Mouse (Mus musculus): Measurements from ENCODE around the gene Gli2. TPM values are rescaled to one million over a fixed set of nuclear protein-coding genes. Genes with fewer than 3 reads are reported as not detected.

Gli2 gene
- polyA plus RNA-seq, 1 experiment from 2014 or later = 3.8 TPM

DNA sequence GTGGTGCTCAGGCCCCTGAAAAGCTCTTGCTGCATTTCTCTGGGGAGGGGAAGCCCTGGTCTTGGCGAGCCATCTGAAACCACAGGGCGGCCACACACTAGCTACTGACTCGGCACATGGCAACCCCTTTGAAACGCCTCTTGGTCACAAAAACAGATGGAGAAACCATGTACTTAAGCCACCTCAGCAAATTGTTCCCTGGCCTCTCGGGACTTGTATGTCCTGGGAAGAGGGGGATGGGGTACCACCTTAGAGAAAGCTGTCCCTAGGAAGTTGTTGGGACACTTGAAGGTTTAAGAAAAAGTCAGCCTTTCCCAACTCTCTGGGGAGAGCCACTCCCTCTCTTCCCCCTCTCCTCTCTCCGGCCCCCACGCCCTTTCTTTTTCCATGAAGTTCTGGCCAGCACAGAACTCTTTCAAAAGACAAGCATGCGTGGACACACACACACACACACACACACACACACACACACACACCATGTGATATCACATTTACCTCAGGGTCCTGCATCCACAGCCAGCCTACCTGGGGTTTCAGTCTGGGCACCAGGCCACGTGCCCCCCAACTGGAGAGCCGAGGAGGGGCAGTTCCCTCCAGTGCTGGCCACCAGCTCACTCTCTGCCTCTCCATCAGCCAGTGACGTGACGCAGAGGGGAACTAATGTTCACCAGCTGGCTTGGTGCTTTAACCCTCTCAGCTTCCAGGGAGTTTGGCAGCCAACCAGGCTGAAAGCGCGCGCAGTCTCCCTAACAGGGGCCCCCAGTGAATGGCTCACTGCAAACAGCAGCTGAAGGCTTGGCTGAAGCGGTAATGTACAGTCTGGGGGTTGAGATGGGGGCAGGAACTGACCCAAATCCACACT, 71.2 kb downstream of the Gli2 start:
- no peaks in the 10 kb centered on the region for H3K36me3 ChIP-seq (ENCODE audit: control insufficient read depth, insufficient read depth)
- no peak for TF ChIP-seq CTCF (IDR thresholded peaks at IDR 0.05; ENCODE audit: low read depth)
- H3K4me3 ChIP-seq (ENCODE audit: low read depth, low read length) = peak overlapping the region; percentile 17
- no peak overlapping the region for H3K9ac ChIP-seq (ENCODE audit: low read depth, low read length)
- H3K9me3 ChIP-seq (ENCODE audit: control insufficient read depth) = no peaks in the 10 kb centered on the region
- WGBS = 39% methylated on average over 16 of the region's 16 CpGs
- H3K27me3 ChIP-seq (replicated peaks; ENCODE audit: control insufficient read depth, insufficient read depth, low read length) = no peaks in the 10 kb centered on the region
- H3K4me2 ChIP-seq (replicated peaks; ENCODE audit: low read depth) = peak overlapping the region; percentile 44
- peak; percentile 58; the same call in 1 of the 2 replicates for ATAC-seq
- 0 out of 2 replicates have a peak, but pooled peaks cover 9% of the 10 kb centered on the region for H3K4me1 ChIP-seq (replicated peaks; ENCODE audit: control insufficient read depth, insufficient read depth, low read length)
- H3K27ac ChIP-seq (ENCODE audit: low read depth, low read length) = peak overlapping the region; percentile 60

DNA sequence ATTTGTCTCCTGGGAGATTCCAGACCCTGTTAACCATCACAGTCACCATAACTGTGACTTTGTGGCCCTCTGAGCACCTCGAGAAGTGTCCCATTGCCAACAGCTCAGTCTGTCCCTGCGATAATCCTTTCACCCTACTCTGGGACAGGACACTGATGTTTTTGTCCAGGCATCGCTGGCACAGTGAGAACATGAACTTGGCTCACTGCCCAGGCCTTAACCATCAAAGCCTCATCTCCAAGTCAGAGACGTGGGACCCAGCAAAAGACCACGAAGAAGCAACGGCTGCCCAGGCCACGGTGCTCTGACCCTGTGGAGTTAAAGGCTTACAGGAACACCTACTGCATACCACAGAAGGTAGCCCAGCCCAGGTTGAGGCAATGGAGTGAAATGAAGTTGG, 72.8 kb downstream of the Gli2 start:
- WGBS = 64% methylated on average over 7 of the region's 7 CpGs

DNA sequence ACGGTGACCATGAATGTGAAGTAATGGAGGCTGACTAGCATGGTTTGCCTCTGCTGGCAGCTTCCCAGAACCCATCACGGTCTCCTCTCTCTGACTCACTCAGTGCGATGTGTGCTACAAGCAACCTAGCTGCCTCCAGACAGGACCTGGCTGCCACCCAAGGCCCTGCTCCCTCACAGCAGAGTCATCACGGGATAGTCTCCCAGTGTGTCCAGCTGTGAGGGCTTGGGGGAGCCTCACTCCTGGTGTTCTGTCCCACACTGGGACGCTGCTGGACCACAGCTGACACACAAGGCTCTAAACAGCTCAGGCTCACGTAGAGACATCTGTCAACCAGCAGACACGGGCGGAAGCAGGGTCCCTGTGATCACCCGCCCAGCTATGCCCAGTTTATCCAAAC, 76.8 kb downstream of the Gli2 start:
- Histone ChIP-seq H3K4me2 (replicated peaks; ENCODE audit: low read depth) (no peak overlapping the region), H3K36me3 (ENCODE audit: control insufficient read depth, insufficient read depth) (no peaks in the 10 kb centered on the region), H3K27me3 (replicated peaks; ENCODE audit: control insufficient read depth, insufficient read depth, low read length) (no peaks in the 10 kb centered on the region), H3K4me1 (replicated peaks; ENCODE audit: control insufficient read depth, insufficient read depth, low read length) (no peaks in the 10 kb centered on the region), H3K9ac (ENCODE audit: low read depth, low read length) (no peak overlapping the region), H3K4me3 (ENCODE audit: low read depth, low read length) (no peak overlapping the region), H3K27ac (ENCODE audit: low read depth, low read length) (no peak overlapping the region; the same call in 1 of the 2 replicates), H3K9me3 (ENCODE audit: control insufficient read depth) (no peaks in the 10 kb centered on the region)
- WGBS = 49% methylated on average over 9 of the region's 9 CpGs
- TF ChIP-seq CTCF (IDR thresholded peaks at IDR 0.05; ENCODE audit: low read depth) = peak; percentile 23; the same call in 1 of the 2 replicates
- ATAC-seq = peak; percentile 59; the same call in 1 of the 2 replicates

More for the DNA sequence above, 72.8 kb downstream of the Gli2 start:
- no peak for ATAC-seq
- H3K9ac ChIP-seq (ENCODE audit: low read depth, low read length) = no peak overlapping the region
- H3K4me2 ChIP-seq (replicated peaks; ENCODE audit: low read depth) = peak overlapping the region; percentile 44; the same call in 1 of the 2 replicates
- H3K9me3 ChIP-seq (ENCODE audit: control insufficient read depth) = no peaks in the 10 kb centered on the region
- H3K36me3 ChIP-seq (ENCODE audit: control insufficient read depth, insufficient read depth) = no peaks in the 10 kb centered on the region
- no peak for TF ChIP-seq CTCF (IDR thresholded peaks at IDR 0.05; ENCODE audit: low read depth)
- H3K27me3 ChIP-seq (replicated peaks; ENCODE audit: control insufficient read depth, insufficient read depth, low read length) = no peaks in the 10 kb centered on the region
- H3K27ac ChIP-seq (ENCODE audit: low read depth, low read length) = no peak overlapping the region
- H3K4me1 ChIP-seq (replicated peaks; ENCODE audit: control insufficient read depth, insufficient read depth, low read length) = 0 out of 2 replicates have a peak, but pooled peaks cover 9% of the 10 kb centered on the region
- no peak overlapping the region for H3K4me3 ChIP-seq (ENCODE audit: low read depth, low read length)

DNA sequence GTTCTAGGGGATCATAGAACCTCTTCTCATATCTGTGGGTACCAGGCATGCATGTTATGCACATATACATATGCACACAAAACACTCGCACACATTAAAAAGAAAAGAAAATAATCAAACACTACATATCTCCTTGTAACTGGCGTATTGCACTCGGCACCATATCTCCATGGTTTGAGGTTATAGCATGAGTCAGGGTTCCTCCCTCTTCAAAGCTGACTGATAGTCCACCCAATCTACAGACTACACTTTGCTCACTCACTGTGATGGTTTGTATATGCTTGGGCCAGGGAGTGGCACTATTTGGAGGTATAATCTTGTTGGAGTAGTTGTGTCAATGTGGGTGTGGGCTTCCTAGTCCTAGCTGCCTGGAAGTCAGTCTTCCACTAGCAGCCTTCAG, 78.0 kb downstream of the Gli2 start:
- Histone ChIP-seq H3K4me1 (replicated peaks; ENCODE audit: control insufficient read depth, insufficient read depth, low read length) (no peaks in the 10 kb centered on the region), H3K4me2 (replicated peaks; ENCODE audit: low read depth) (no peak overlapping the region), H3K36me3 (ENCODE audit: control insufficient read depth, insufficient read depth) (no peaks in the 10 kb centered on the region), H3K9me3 (ENCODE audit: control insufficient read depth) (no peaks in the 10 kb centered on the region), H3K4me3 (ENCODE audit: low read depth, low read length) (no peak overlapping the region), H3K27ac (ENCODE audit: low read depth, low read length) (no peak overlapping the region), H3K9ac (ENCODE audit: low read depth, low read length) (no peak overlapping the region), H3K27me3 (replicated peaks; ENCODE audit: control insufficient read depth, insufficient read depth, low read length) (no peaks in the 10 kb centered on the region)
- ATAC-seq = no peak
- whole genome bisulfite sequencing = 88% methylated on average over 3 of the region's 3 CpGs
- TF ChIP-seq CTCF (IDR thresholded peaks at IDR 0.05; ENCODE audit: low read depth) = no peak

- H3K4me2 ChIP-seq (replicated peaks; ENCODE audit: low read depth) = no peak overlapping the region
- H3K36me3 ChIP-seq (ENCODE audit: control insufficient read depth, insufficient read depth) = no peaks in the 10 kb centered on the region; the same call in 1 of the 2 replicates
- H3K4me1 ChIP-seq (replicated peaks; ENCODE audit: control insufficient read depth, insufficient read depth, low read length) = no peaks in the 10 kb centered on the region
- H3K27me3 ChIP-seq (replicated peaks; ENCODE audit: control insufficient read depth, insufficient read depth, low read length) = no peaks in the 10 kb centered on the region
- H3K27ac ChIP-seq (ENCODE audit: low read depth, low read length) = no peak overlapping the region
- WGBS = 91% methylated on average over 3 of the region's 3 CpGs
- no peak for ATAC-seq
- H3K4me3 ChIP-seq (ENCODE audit: low read depth, low read length) = no peak overlapping the region
- no peaks in the 10 kb centered on the region for H3K9me3 ChIP-seq (ENCODE audit: control insufficient read depth)
- no peak overlapping the region for H3K9ac ChIP-seq (ENCODE audit: low read depth, low read length)
- TF ChIP-seq CTCF (IDR thresholded peaks at IDR 0.05; ENCODE audit: low read depth) = peak; percentile 27
Measured at GRCm38 (mm10) chr1:118970068-118970467, 83.4 kb downstream of the Gli2 start.

DNA sequence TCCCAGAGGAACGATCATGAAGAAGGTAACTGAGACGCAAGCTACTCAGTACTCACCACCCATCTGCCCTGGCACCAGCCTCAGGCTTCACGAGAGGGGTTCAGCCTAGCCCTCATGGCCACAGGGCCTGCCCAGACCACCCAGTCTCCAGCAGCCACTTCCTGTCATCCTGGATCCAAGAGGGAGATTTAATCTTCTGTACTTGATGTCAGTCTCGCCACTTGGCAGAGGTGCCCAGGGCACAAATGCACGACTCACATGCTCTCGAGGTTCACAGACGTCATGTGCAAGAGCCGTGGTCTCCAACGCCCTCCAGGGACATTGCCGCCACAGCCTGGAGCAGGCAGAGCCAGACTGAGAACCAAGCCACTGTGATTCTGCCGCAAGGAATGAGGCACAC, 84.0 kb downstream of the Gli2 start:
- H3K4me2 ChIP-seq (replicated peaks; ENCODE audit: low read depth) = no peak overlapping the region
- WGBS = 83% methylated on average over 11 of the region's 11 CpGs
- no peaks in the 10 kb centered on the region for H3K27me3 ChIP-seq (replicated peaks; ENCODE audit: control insufficient read depth, insufficient read depth, low read length)
- TF ChIP-seq CTCF (IDR thresholded peaks at IDR 0.05; ENCODE audit: low read depth) = no peak
- no peak overlapping the region for H3K9ac ChIP-seq (ENCODE audit: low read depth, low read length)
- H3K36me3 ChIP-seq (ENCODE audit: control insufficient read depth, insufficient read depth) = no peaks in the 10 kb centered on the region; the same call in 1 of the 2 replicates
- H3K27ac ChIP-seq (ENCODE audit: low read depth, low read length) = no peak overlapping the region
- H3K9me3 ChIP-seq (ENCODE audit: control insufficient read depth) = no peaks in the 10 kb centered on the region
- no peaks in the 10 kb centered on the region for H3K4me1 ChIP-seq (replicated peaks; ENCODE audit: control insufficient read depth, insufficient read depth, low read length)
- ATAC-seq = no peak
- no peak overlapping the region for H3K4me3 ChIP-seq (ENCODE audit: low read depth, low read length)
